Mouse (Mus musculus) telencephalon, adult 2 months (tissue): ENCODE data around the gene Hic2.
A peak's percentile ranks its signal among the peaks of the same experiment; 100 is the strongest.
"Not testable (repeated sequence)": the region's sequence is repeated elsewhere in the genome, so short reads cannot be mapped to it uniquely, and the experiment has no call there.

Source experiments
- DNase-seq: peaks from one replicate; pipeline ENCODE4 v3.0.0-alpha.2; 2011; ENCODE audit warnings: low read depth, low spot score

Hic2 gene

GRCm38 (mm10) chr16:17232794-17233701 is at the start of gene Hic2:
Gene Hic2 (plus strand): TSS chr16:17233572.
- peak; percentile 78 for DNase-seq

- DNase-seq, result no peak
These were observed 47.9 kb upstream of the Hic2 start for GRCm38 (mm10) chr16:17185475-17185874.

DNA sequence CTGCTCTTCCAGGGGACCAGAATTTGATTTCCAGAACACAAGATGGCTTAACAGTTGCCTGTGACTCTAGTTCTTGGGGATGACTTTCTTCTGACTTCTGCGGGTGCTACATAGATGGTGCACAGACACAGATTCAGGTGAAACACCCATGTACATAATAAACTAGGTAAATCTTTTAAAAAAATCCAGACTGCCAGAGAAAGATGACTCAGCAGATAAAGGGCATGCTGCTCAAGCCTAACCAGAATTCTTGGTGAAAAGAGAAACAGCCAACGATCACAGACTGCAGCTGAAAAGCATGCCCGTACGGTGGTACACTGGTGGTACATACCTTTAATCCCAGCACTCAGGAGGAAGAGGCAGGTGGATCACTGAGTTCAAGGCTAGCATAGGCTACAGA is 39.5 kb upstream of the Hic2 start:
- DNase-seq, result no peak

- DNase-seq, result no peak
These were observed 33.0 kb upstream of the Hic2 start for GRCm38 (mm10) chr16:17200121-17200952.

GRCm38 (mm10) chr16:17200953-17201707 is 32.2 kb upstream of the Hic2 start:
- DNase-seq, result peak; percentile 80

- peak; percentile 54 for DNase-seq
These were observed 31.4 kb upstream of the Hic2 start for GRCm38 (mm10) chr16:17201977-17202376.

GRCm38 (mm10) chr16:17202549-17202948 is 30.8 kb upstream of the Hic2 start, which contains the start of gene Ube2l3:
Gene Ube2l3 (minus strand): TSS chr16:17202649.
- no peak for DNase-seq

GRCm38 (mm10) chr16:17204990-17205389 is 28.4 kb upstream of the Hic2 start:
- DNase-seq, result peak; percentile 10

GRCm38 (mm10) chr16:17208389-17209361 is 24.7 kb upstream of the Hic2 start, which contains the start of gene Rimbp3:
Gene Rimbp3 (plus strand): TSS chr16:17208603.
- peak; percentile 65 for DNase-seq

DNA sequence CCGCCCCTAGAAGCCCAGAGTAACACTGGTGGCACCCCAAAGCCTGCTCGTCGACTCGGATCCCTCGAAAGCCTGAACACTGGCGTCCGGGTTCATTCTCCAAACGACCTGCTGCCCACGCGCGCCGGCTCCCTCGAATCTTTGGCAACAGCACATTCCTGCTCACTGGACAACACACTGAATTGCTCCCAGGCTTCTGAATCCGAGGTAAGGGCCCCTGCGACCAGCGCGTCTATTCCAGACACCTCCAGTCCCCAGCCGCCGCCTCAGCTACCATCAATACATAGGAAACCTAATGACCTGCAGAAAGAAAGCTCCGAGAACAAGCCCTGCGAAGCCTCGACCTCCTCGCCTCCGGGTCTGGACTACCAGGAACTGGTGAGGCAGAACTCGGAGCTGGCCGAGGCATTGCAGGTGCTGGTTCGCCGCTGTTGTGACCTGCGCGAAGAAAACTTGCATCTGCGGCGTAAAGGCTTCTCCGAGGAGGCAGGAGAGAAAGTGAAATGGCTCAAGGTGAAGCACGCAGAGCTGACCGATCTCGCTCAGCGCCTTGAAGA is 23.9 kb upstream of the Hic2 start:
- DNase-seq, result no peak

DNA sequence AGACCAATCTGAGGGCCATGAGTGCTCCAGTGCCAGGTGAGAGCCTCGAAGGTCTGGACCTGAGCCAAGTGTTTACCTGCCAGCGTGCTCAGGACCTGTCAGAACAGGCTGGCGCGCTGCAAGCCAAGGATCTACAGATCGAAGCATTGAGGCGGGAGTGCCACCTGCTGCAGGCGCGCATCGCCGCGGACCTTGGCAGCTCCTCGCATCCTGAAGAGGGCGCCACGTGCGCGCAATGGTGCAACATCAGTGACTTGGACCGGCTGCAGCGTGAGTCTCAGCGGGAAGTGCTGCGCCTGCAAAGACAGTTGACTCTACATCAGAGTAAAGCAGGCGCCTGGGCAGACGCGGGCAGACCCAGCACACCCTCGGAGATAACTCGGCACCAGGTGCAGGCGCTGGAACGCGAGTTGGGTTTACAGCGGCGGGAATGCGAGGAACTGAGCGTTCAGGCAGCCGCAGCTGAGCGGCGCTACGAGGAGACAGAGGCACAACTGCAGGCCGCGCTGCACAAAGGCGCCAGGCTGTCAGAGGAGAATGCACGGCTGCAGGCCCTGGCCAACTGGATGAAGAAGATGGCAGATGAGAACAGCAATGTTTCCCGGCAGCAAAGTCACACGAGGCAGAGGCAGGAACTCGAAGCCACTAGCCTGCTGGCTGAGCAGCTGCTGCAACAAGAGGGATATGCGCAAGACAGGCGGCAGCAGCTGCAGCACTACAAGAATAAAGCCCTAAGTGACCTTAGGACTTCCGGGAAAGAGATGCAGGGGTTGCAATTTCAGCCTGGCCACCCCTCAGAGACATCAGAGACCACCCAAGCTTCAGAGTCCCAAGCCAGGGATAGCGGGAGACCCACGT is 23.2 kb upstream of the Hic2 start:
- DNase-seq, result peak; percentile 62

DNA sequence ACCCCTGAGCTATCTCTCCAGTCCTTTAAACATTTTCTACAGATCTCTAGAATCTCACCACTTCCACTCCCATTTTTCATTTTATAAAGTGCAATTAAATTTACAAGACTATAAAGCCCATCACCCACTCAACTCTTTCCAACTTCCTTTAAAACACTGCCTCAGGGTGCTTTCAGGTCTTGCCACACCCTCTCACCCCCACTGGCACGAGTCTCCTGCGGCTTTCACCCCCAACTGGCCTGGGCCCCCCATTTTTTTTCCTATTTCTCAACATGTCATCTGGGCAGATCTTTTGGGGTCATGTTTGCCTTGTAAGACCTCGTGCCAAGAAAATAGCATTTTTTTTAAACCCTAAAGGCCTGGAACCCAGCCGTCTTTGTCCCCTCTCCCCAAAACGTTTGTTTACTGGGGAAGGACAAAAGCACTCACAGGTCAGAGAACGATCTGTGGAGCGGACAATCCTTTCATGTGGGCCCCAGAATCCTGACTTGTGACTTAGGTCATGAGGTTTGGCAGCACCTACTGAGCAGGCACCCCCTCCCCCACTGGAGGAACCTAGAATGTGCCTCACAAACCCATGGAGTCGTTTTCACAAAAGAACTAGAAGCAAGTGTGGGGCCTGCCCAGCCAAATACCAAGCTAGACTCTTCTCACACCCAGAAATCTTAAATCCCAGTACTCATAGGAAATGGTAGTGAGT is 16.3 kb upstream of the Hic2 start:
- no peak for DNase-seq

DNA sequence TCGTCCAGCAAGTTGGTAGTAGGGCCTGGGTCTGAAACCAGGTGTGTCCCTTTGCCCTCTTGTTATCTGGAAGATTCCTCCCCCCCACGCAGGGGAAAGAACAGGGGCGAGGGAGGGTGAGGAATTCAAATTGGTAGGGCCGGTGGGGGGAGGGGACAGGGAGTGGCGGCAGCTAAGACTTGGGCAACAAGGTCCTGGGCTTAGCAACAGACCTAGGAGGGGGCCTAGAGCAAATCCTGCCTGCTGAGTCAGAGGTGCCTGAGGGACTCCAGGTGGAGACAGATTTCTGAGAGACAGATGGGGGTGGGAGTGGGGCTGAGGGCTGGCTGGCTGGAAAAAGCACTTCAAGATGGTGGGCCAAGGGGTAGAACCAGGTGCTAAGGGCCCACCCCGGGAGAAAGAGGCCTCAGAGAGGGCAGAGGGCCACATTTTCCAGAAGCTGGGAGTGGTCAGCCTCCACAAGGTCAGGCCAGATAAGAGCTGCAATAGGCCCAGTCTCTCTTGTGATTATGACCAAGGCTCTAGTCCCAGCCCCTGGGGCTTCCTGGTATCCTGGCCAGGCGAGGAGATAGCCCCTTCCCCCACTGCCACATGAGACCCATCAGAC is 13.1 kb upstream of the Hic2 start:
- DNase-seq, result no peak

GRCm38 (mm10) chr16:17222197-17222596 is 11.2 kb upstream of the Hic2 start:
- DNase-seq, result peak; percentile 33

DNA sequence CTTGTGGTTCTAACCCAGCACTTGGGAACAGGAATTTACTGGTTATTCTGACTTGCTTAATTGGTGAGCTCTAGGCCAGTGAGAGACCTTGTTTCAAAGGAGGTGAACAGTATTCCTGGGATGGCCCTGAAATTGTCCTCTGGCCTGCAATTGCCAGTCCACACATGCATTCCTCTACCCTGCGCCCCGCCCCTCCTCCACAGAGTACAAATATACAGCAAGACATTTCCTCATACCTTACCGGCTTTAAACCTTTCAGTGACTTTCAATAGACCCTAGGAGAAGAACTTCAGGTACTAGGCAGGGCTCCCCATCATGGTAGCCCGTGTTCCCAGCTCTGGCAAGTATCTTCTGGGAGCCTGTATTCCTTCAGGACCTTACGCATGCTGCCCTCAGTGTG is 7.8 kb upstream of the Hic2 start:
- DNase-seq, result no peak

- no peak for DNase-seq
These were observed 6.9 kb upstream of the Hic2 start for GRCm38 (mm10) chr16:17226496-17226895.

DNA sequence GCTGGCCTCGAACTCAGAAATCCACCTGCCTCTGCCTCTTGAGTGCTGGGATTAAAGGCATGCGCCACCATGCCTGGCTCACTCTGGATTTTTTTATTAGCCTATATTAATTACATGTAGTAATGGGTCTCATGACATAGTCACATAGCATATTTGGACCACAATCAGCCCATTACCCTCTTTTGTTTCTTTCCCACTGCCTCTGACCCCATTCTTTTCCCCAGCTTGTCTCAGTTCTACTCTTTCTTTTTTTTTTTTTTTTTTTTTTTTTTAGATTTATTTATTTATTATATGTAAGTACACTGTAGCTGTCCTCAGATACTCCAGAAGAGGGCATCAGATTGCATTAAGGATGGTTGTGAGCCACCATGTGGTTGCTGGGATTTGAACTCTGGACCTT is 1.8 kb upstream of the Hic2 start:
- not testable (repeated sequence) for DNase-seq
